Mouse (Mus musculus) retina, adult 2 months (tissue): Measurements from ENCODE around the gene Ap4e1.
A peak's percentile ranks its signal among the peaks of the same experiment; 100 is the strongest.

ENCODE experiments used
- DNase-seq: peaks from one replicate; pipeline ENCODE4 v3.0.0-alpha.2; 2012; ENCODE audit warnings: low read depth, low spot score

The Ap4e1 gene

GRCm38 (mm10) chr2:127008469-127008998 lies at the start of gene Ap4e1:
TSS of gene Ap4e1 (plus strand) at chr2:127008717.
- peak; percentile 86 for DNase-seq

GRCm38 (mm10) chr2:126961696-126962095 lies 46.8 kb upstream of the Ap4e1 start:
- no peak for DNase-seq

GRCm38 (mm10) chr2:126977428-126977827 lies 31.1 kb upstream of the Ap4e1 start:
- DNase-seq = no peak

GRCm38 (mm10) chr2:126983221-126983620 lies 25.3 kb upstream of the Ap4e1 start:
- DNase-seq = no peak

GRCm38 (mm10) chr2:126989919-126990318 lies 18.6 kb upstream of the Ap4e1 start:
- DNase-seq = no peak

GRCm38 (mm10) chr2:126992742-126993141 lies 15.8 kb upstream of the Ap4e1 start:
- DNase-seq = no peak

- DNase-seq = no peak
Measured at GRCm38 (mm10) chr2:126994384-126995166, 13.9 kb upstream of the Ap4e1 start.

- DNase-seq = peak; percentile 23
Measured at GRCm38 (mm10) chr2:126996737-126997136, 11.8 kb upstream of the Ap4e1 start.

GRCm38 (mm10) chr2:126998219-126998618 lies 10.3 kb upstream of the Ap4e1 start:
- no peak for DNase-seq

- no peak for DNase-seq
Measured at GRCm38 (mm10) chr2:127000406-127001324, 7.9 kb upstream of the Ap4e1 start.

- no peak for DNase-seq
Measured at GRCm38 (mm10) chr2:127004046-127004445, 4.5 kb upstream of the Ap4e1 start.

- no peak for DNase-seq
Measured at GRCm38 (mm10) chr2:127006634-127007370, 1.7 kb upstream of the Ap4e1 start.

GRCm38 (mm10) chr2:127007509-127007908 lies 1.0 kb upstream of the Ap4e1 start:
- no peak for DNase-seq

GRCm38 (mm10) chr2:127035006-127035605 lies 26.6 kb downstream of the Ap4e1 start:
- no peak for DNase-seq

- DNase-seq = no peak
Measured at GRCm38 (mm10) chr2:127037299-127037698, 28.8 kb downstream of the Ap4e1 start.

- DNase-seq = no peak
Measured at GRCm38 (mm10) chr2:127061471-127061870, 53.0 kb downstream of the Ap4e1 start.

GRCm38 (mm10) chr2:127068806-127069205 lies 60.3 kb downstream of the Ap4e1 start:
- no peak for DNase-seq

- DNase-seq = no peak
Measured at GRCm38 (mm10) chr2:127069781-127070434, 61.4 kb downstream of the Ap4e1 start.

- peak; percentile 63 for DNase-seq
Measured at GRCm38 (mm10) chr2:127070435-127070841, 61.9 kb downstream of the Ap4e1 start, which contains the start of gene Blvra. TSS of gene Blvra (plus strand) at chr2:127070665.

- no peak for DNase-seq
Measured at GRCm38 (mm10) chr2:127070879-127071278, 62.4 kb downstream of the Ap4e1 start.
